Mouse (Mus musculus) lung, postnatal 36 days (tissue): ENCODE measurements around the gene Mettl27.
A peak's percentile ranks its signal among the peaks of the same experiment; 100 is the strongest.
"Not testable (repeated sequence)": the region's sequence is repeated elsewhere in the genome, so short reads cannot be mapped to it uniquely, and the experiment has no call there.

Experiments
- DNase-seq: peaks from one replicate; pipeline ENCODE4 v3.0.0; 2022; ENCODE audit warnings: mixed read lengths

Mettl27 gene

GRCm38 (mm10) chr5:134959114-134959513, 26.9 kb downstream of the Mettl27 start:
- DNase-seq, result no peak

GRCm38 (mm10) chr5:134960430-134960829, 28.3 kb downstream of the Mettl27 start:
- DNase-seq, result no peak

- no peak for DNase-seq
Measured at GRCm38 (mm10) chr5:134961519-134961918, 29.4 kb downstream of the Mettl27 start.

- DNase-seq, result peak; percentile 81
Measured at GRCm38 (mm10) chr5:134963546-134963945, 31.4 kb downstream of the Mettl27 start.

- DNase-seq, result not testable (repeated sequence)
Measured at GRCm38 (mm10) chr5:134964655-134965054, 32.5 kb downstream of the Mettl27 start.

- DNase-seq, result peak; percentile 91
Measured at GRCm38 (mm10) chr5:134965473-134965851, 33.3 kb downstream of the Mettl27 start.

GRCm38 (mm10) chr5:134965852-134966821, 34.0 kb downstream of the Mettl27 start:
- peak; percentile 83 for DNase-seq

- no peak for DNase-seq
Measured at GRCm38 (mm10) chr5:134967164-134967944, 35.2 kb downstream of the Mettl27 start.

GRCm38 (mm10) chr5:134970671-134971070, 38.5 kb downstream of the Mettl27 start:
- peak; percentile 59 for DNase-seq

GRCm38 (mm10) chr5:134973081-134973480, 40.9 kb downstream of the Mettl27 start:
- DNase-seq, result no peak

GRCm38 (mm10) chr5:134973526-134973925, 41.4 kb downstream of the Mettl27 start:
- peak; percentile 57 for DNase-seq

GRCm38 (mm10) chr5:134974294-134974693, 42.1 kb downstream of the Mettl27 start:
- DNase-seq, result peak; percentile 66

- DNase-seq, result no peak
Measured at GRCm38 (mm10) chr5:134974921-134975320, 42.8 kb downstream of the Mettl27 start.

- DNase-seq, result no peak
Measured at GRCm38 (mm10) chr5:134976164-134976563, 44.0 kb downstream of the Mettl27 start.

GRCm38 (mm10) chr5:134976577-134977250, 44.5 kb downstream of the Mettl27 start:
- DNase-seq, result no peak

GRCm38 (mm10) chr5:134977837-134978236, 45.7 kb downstream of the Mettl27 start:
- DNase-seq, result no peak

- no peak for DNase-seq
Measured at GRCm38 (mm10) chr5:134981149-134981548, 49.0 kb downstream of the Mettl27 start.

- DNase-seq, result no peak
Measured at GRCm38 (mm10) chr5:134983111-134983510, 50.9 kb downstream of the Mettl27 start.

GRCm38 (mm10) chr5:134983771-134984170, 51.6 kb downstream of the Mettl27 start:
- no peak for DNase-seq

GRCm38 (mm10) chr5:134985633-134986297, 53.6 kb downstream of the Mettl27 start, which contains the start of gene Cldn3:
Gene Cldn3, plus strand, starts transcription at chr5:134986214.
- peak; percentile 92 for DNase-seq

GRCm38 (mm10) chr5:134986298-134987268, 54.4 kb downstream of the Mettl27 start:
- peak; percentile 56 for DNase-seq
